Mouse (Mus musculus) small intestine, adult 2 months (tissue): ENCODE measurements at regions not wholly inside any gene's neighbourhood (a gene's known extent, or its start where the extent isn't known, plus 50 kb on each side); places are given as distances from the start of the nearest gene placed in this dataset.

ENCODE experiments used
- H3K27ac ChIP-seq: fragments of 200-500 bp; 2 replicates; pipeline ENCODE4 v1.5.1; 2012; ENCODE audit warnings: low read depth, low read length, control low read depth, inconsistent platforms; ENCODE audit not compliant: insufficient read depth
- H3K27me3 ChIP-seq: fragments of 200-500 bp; 2 replicates; pipeline ENCODE4 v1.6.1; 2012; ENCODE audit warnings: mild to moderate bottlenecking, moderate library complexity, low read length, inconsistent platforms; ENCODE audit not compliant: control insufficient read depth, insufficient read depth
- H3K36me3 ChIP-seq: fragments of 200-500 bp; 2 replicates; pipeline ENCODE4 v1.6.1; 2012; ENCODE audit warnings: mild to moderate bottlenecking, low read length, control low read depth, inconsistent platforms; ENCODE audit not compliant: control insufficient read depth, insufficient read depth
- H3K4me1 ChIP-seq: fragments of 200-500 bp; 2 replicates; pipeline ENCODE4 v1.6.1; 2012; ENCODE audit warnings: low read length, inconsistent platforms, mixed read lengths; ENCODE audit not compliant: control insufficient read depth, insufficient read depth, insufficient read length
- H3K4me3 ChIP-seq: fragments of 200-500 bp; 2 replicates; pipeline ENCODE4 v1.5.1; 2012; ENCODE audit warnings: low read depth, mild to moderate bottlenecking, control low read depth, inconsistent platforms, low read length, moderate library complexity
- CTCF ChIP-seq: fragments of 200-500 bp; IDR thresholded peaks from 2 replicates; pipeline ENCODE4 v1.5.1; 2012; ENCODE audit warnings: low read depth, mild to moderate bottlenecking, control low read depth, inconsistent platforms, low read length, moderate library complexity, mixed read lengths; ENCODE audit not compliant: insufficient replicate concordance, insufficient read length; ENCODE audit errors: extremely low read depth
- POLR2A ChIP-seq: fragments of 200-500 bp; IDR thresholded peaks from 2 replicates; pipeline ENCODE4 v1.6.1; 2012; ENCODE audit warnings: low read depth, mild to moderate bottlenecking, control low read depth, inconsistent platforms, low read length, moderate library complexity
- WGBS: fragments of 180-500 bp; shearing (Covaris S2); methylation state at CpG from one replicate; pipeline ENCODE4 v1.1.7; 2018; 5-methylcytosine and 5-hydroxymethylcytosine counted together

GRCm38 (mm10) chr13:53553192-53553875 lies 80.5 kb upstream of the Msx2 start:
- Histone ChIP-seq H3K27me3 (no peaks in the 10 kb centered on the region), H3K4me1 (no peaks in the 10 kb centered on the region), H3K36me3 (no peaks in the 10 kb centered on the region), H3K27ac (no peak overlapping the region), H3K4me3 (no peak overlapping the region)
- TF ChIP-seq POLR2A (no peak), CTCF (no peak)
- WGBS = 62% methylated on average over 13 of the region's 13 CpGs

- Histone ChIP-seq H3K27ac (no peak overlapping the region), H3K4me3 (no peak overlapping the region), H3K36me3 (no peaks in the 10 kb centered on the region), H3K4me1 (no peaks in the 10 kb centered on the region), H3K27me3 (no peaks in the 10 kb centered on the region)
- 71% methylated on average over 11 of the region's 11 CpGs for WGBS
- no peak for TF ChIP-seq POLR2A
- TF ChIP-seq CTCF = no peak
These were observed 75.5 kb upstream of the Msx2 start for GRCm38 (mm10) chr13:53548396-53548795.

- TF ChIP-seq POLR2A (no peak), CTCF (no peak)
- Histone ChIP-seq H3K4me3 (no peak overlapping the region), H3K4me1 (no peaks in the 10 kb centered on the region), H3K27ac (no peak overlapping the region), H3K36me3 (no peaks in the 10 kb centered on the region), H3K27me3 (no peaks in the 10 kb centered on the region)
- 62% methylated on average over 5 of the region's 5 CpGs for WGBS
These were observed 70.4 kb upstream of the Msx2 start for GRCm38 (mm10) chr13:53543291-53543690.

- Histone ChIP-seq H3K4me3 (no peak overlapping the region), H3K36me3 (no peaks in the 10 kb centered on the region), H3K4me1 (no peaks in the 10 kb centered on the region), H3K27me3 (no peaks in the 10 kb centered on the region), H3K27ac (no peak overlapping the region)
- TF ChIP-seq POLR2A (no peak), CTCF (no peak)
- 83% methylated on average over 5 of the region's 5 CpGs for WGBS
These were observed 66.9 kb upstream of the Msx2 start for GRCm38 (mm10) chr13:53539797-53540196.

GRCm38 (mm10) chr13:53537937-53538336 lies 65.1 kb upstream of the Msx2 start:
- Histone ChIP-seq H3K4me3 (no peak overlapping the region), H3K4me1 (no peaks in the 10 kb centered on the region), H3K36me3 (no peaks in the 10 kb centered on the region), H3K27me3 (no peaks in the 10 kb centered on the region), H3K27ac (no peak overlapping the region)
- TF ChIP-seq POLR2A (no peak), CTCF (no peak)
- whole genome bisulfite sequencing = 91% methylated on average over 6 of the region's 6 CpGs

- no peak overlapping the region for H3K4me3 ChIP-seq
- no peak overlapping the region for H3K27ac ChIP-seq
- 80% methylated on average over 10 of the region's 10 CpGs for WGBS
- no peaks in the 10 kb centered on the region for H3K4me1 ChIP-seq
- H3K27me3 ChIP-seq = no peaks in the 10 kb centered on the region
- H3K36me3 ChIP-seq = no peaks in the 10 kb centered on the region
- no peak for TF ChIP-seq CTCF
These were observed 63.0 kb upstream of the Msx2 start for GRCm38 (mm10) chr13:53535781-53536425.

GRCm38 (mm10) chr13:53533738-53534137 lies 60.9 kb upstream of the Msx2 start:
- H3K27me3 ChIP-seq = no peaks in the 10 kb centered on the region
- no peaks in the 10 kb centered on the region for H3K4me1 ChIP-seq
- 60% methylated on average over 8 of the region's 8 CpGs for WGBS
- H3K36me3 ChIP-seq = no peaks in the 10 kb centered on the region
- no peak for TF ChIP-seq CTCF
- no peak for TF ChIP-seq POLR2A
- no peak overlapping the region for H3K27ac ChIP-seq
- no peak overlapping the region for H3K4me3 ChIP-seq
